Mouse (Mus musculus) urinary bladder, postnatal 10 days (tissue): ENCODE results near the gene Tead1.

Experiments
- DNase-seq: peaks from one replicate; pipeline ENCODE4 v3.0.0; 2022; ENCODE audit warnings: low spot score

The Tead1 gene

GRCm38 (mm10) chr7:112686586-112686985, 7.5 kb downstream of the Tead1 start:
- no peak for DNase-seq

GRCm38 (mm10) chr7:112688425-112689001, 9.4 kb downstream of the Tead1 start:
- DNase-seq = no peak

GRCm38 (mm10) chr7:112690836-112691781, 12.0 kb downstream of the Tead1 start:
- DNase-seq = no peak

- no peak for DNase-seq
Measured at GRCm38 (mm10) chr7:112693566-112693965, 14.4 kb downstream of the Tead1 start.

GRCm38 (mm10) chr7:112696777-112697161, 17.7 kb downstream of the Tead1 start:
- DNase-seq = no peak

GRCm38 (mm10) chr7:112697162-112697841, 18.2 kb downstream of the Tead1 start:
- no peak for DNase-seq

GRCm38 (mm10) chr7:112700082-112700481, 21.0 kb downstream of the Tead1 start:
- DNase-seq = no peak

- no peak for DNase-seq
Measured at GRCm38 (mm10) chr7:112703341-112703740, 24.2 kb downstream of the Tead1 start.

GRCm38 (mm10) chr7:112705870-112706269, 26.8 kb downstream of the Tead1 start:
- DNase-seq = no peak

- DNase-seq = no peak
Measured at GRCm38 (mm10) chr7:112706756-112707155, 27.6 kb downstream of the Tead1 start.

- no peak for DNase-seq
Measured at GRCm38 (mm10) chr7:112710409-112711107, 31.4 kb downstream of the Tead1 start.

GRCm38 (mm10) chr7:112711977-112712376, 32.9 kb downstream of the Tead1 start:
- no peak for DNase-seq

- no peak for DNase-seq
Measured at GRCm38 (mm10) chr7:112713509-112713908, 34.4 kb downstream of the Tead1 start.

GRCm38 (mm10) chr7:112714783-112715182, 35.7 kb downstream of the Tead1 start:
- no peak for DNase-seq

- no peak for DNase-seq
Measured at GRCm38 (mm10) chr7:112716701-112717100, 37.6 kb downstream of the Tead1 start.

- no peak for DNase-seq
Measured at GRCm38 (mm10) chr7:112717676-112718075, 38.6 kb downstream of the Tead1 start.

GRCm38 (mm10) chr7:112719394-112720142, 40.5 kb downstream of the Tead1 start:
- DNase-seq = no peak

- DNase-seq = no peak
Measured at GRCm38 (mm10) chr7:112720143-112720988, 41.2 kb downstream of the Tead1 start.

GRCm38 (mm10) chr7:112720989-112721337, 41.8 kb downstream of the Tead1 start:
- DNase-seq = no peak

- DNase-seq = no peak
Measured at GRCm38 (mm10) chr7:112721859-112722258, 42.7 kb downstream of the Tead1 start.

- DNase-seq = no peak
Measured at GRCm38 (mm10) chr7:112728399-112728798, 49.3 kb downstream of the Tead1 start.
